Mouse (Mus musculus) embryonic fibroblast, embryonic 13.5 days (primary cell): Measurements from ENCODE around the gene Sync.

Experiments used
- CTCF ChIP-seq: IDR thresholded peaks from 2 replicates; pipeline ENCODE4 v1.5.1; 2011; ENCODE audit warnings: mild to moderate bottlenecking, control low read depth, low read length, moderate library complexity, borderline replicate concordance; ENCODE audit not compliant: insufficient read depth
- POLR2A ChIP-seq: IDR thresholded peaks from 2 replicates; pipeline ENCODE4 v1.6.1; 2011; ENCODE audit warnings: low read depth, mild to moderate bottlenecking, control low read depth, low read length, moderate library complexity

GRCm38 (mm10) chr4:129346481-129347154 lies 59.2 kb downstream of the Sync start:
- TF ChIP-seq CTCF (no peak), POLR2A (no peak)
